15 mouse cellular contexts compared by ENCODE assay signal in the genomic region with DNA sequence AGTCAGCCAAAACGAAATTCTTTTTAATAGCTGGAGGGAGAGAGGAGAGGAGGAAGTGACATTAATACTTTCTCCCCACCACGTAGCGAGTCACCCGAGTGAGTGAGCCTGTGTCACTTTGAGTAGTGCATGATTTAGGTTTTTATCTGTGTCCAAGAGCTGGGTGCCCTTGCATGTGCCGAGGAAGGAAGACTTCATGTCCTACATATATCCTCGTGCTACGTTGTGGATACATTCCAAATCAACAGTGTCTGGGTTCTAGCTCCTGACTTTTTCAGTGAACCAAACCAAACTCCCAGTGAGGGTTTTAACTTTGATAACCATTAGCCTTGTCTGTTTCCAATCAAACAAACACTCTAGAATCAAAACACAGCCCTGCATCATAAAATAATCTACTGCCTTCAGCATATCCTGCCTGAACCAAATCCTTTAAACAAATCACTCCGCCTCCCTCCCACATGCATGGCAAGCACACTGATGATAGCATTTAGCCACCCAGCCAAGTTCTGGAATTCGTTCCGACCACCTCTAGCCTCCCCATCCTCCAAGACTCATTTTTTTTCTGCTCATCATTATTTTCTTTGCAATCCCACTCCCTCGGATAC.
"Had no signal": no experiment of that assay in that cellular context is flagged by ENCODE, and none has a peak within 500 bp of the region (broad histone marks: within the 10 kb centered on the region; RNA-seq: fewer than 3 reads in every experiment).

No protein-coding gene starts in this region.

- H3K9me3 ChIP-seq: kidney, embryonic 15.5 days; limb, embryonic 15.5 days; liver, embryonic 12.5 days; midbrain, embryonic 12.5 days; neural tube, embryonic 13.5 days; stomach, embryonic 15.5 days had no signal

- H3K27me3 ChIP-seq: kidney, embryonic 15.5 days; limb, embryonic 15.5 days; liver, embryonic 12.5 days; midbrain, embryonic 12.5 days; neural tube, embryonic 13.5 days; stomach, embryonic 15.5 days had no signal

- H3K4me2 ChIP-seq: kidney, embryonic 15.5 days; limb, embryonic 15.5 days; liver, embryonic 12.5 days; midbrain, embryonic 12.5 days; neural tube, embryonic 13.5 days; stomach, embryonic 15.5 days had no signal

- H3K4me3 ChIP-seq: kidney, embryonic 15.5 days; limb, embryonic 15.5 days; liver, embryonic 12.5 days; midbrain, embryonic 12.5 days; neural tube, embryonic 13.5 days; stomach, embryonic 15.5 days had no signal

- H3K9ac ChIP-seq: kidney, embryonic 15.5 days; limb, embryonic 15.5 days; liver, embryonic 12.5 days; midbrain, embryonic 12.5 days; neural tube, embryonic 13.5 days; stomach, embryonic 15.5 days had no signal

- H3K4me1 ChIP-seq: liver, embryonic 12.5 days; stomach, embryonic 15.5 days had no signal

- DNase-seq: kidney, adult 2 months; kidney, postnatal 25 days; left cerebral cortex, postnatal 4 days; retina, postnatal 1 day; right cerebral cortex, postnatal 4 days; spleen, adult 18-20 months; thymus, postnatal 4 days had no signal

- H3K36me3 ChIP-seq: kidney, embryonic 15.5 days; liver, embryonic 12.5 days; midbrain, embryonic 12.5 days; neural tube, embryonic 13.5 days; stomach, embryonic 15.5 days had no signal

- H3K27ac ChIP-seq: kidney, embryonic 15.5 days; limb, embryonic 15.5 days; liver, embryonic 12.5 days; midbrain, embryonic 12.5 days; neural tube, embryonic 13.5 days; stomach, embryonic 15.5 days had no signal

- ATAC-seq: intestine, embryonic 16.5 days; liver, embryonic 12.5 days; midbrain, embryonic 16.5 days had no signal
